Mouse (Mus musculus): ENCODE measurements around the gene Fam104a.

DNA sequence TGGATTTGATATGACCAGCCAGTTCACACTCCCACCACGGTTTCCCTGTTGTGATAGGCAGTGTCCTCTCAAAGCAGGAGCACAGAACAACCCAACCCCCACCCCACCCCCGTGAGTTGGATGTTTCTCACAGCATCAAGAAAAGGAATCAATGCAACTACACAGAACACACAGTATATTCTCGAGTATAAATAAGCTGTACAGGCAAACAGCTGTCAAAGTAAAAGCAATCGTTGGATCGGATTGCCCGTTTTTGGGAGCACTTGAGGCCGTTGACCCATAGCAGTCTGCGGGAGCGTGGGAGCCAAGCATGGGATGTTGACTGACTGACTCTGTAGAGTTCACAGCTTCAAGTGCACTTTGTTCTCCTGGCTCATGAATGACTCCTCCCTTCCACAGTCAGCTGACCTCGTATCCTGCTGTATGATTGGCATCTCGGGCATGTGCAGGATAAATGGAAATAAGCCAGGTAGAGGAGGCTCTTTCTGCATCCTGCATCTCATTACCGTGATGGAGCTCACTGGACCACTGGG is 14.1 kb upstream of the Fam104a start:
- TF ChIP-seq ZC3H11A (IDR thresholded peaks at IDR 0.05; ENCODE audit: low read depth, low read length) (no peak), USF1 (IDR thresholded peaks at IDR 0.05; ENCODE audit: low read depth, low read length) (no peak), EP300 (IDR thresholded peaks at IDR 0.05; ENCODE audit: low read depth in 1 of 2, low read length in 2 of 2) (no peak), POLR2AphosphoS2 (IDR thresholded peaks at IDR 0.05; ENCODE audit: low read length) (no peak)

Measured in MEL (cell line).